Mouse (Mus musculus) kidney, postnatal 0 days (tissue): ENCODE results near the gene Rasd1. TPM values are rescaled to one million over a fixed set of nuclear protein-coding genes. Genes with fewer than 3 reads are reported as not detected.

Source experiments
- ATAC-seq: fragments of 200-750 bp; cut with Nextera tagmentation; replicated peaks from 2 replicates; pipeline ENCODE4 v1.8.0; 2017; ENCODE audit warnings: low read depth, moderate number of reproducible peaks, moderate TSS enrichment, moderate library complexity; ENCODE audit not compliant: low FRiP score
- DNase-seq: peaks from one replicate; pipeline ENCODE4 v3.0.0-alpha.2; 2016; ENCODE audit warnings: low spot score
- H3K27ac ChIP-seq: fragments of 300-500 bp; sonication (generic); 2 replicates; pipeline ENCODE4 v1.5.1; 2014; ENCODE audit warnings: mild to moderate bottlenecking
- H3K27me3 ChIP-seq: fragments of 300-500 bp; sonication (generic); 2 replicates; pipeline ENCODE4 v1.6.1; 2014; ENCODE audit warnings: low read length, mixed read lengths; ENCODE audit not compliant: insufficient read depth
- H3K36me3 ChIP-seq: fragments of 300-500 bp; sonication (generic); 2 replicates; pipeline ENCODE4 v1.6.1; 2014; ENCODE audit warnings: low read length, mixed read lengths; ENCODE audit not compliant: insufficient read depth
- H3K4me1 ChIP-seq: fragments of 300-500 bp; sonication (generic); replicated peaks from 2 replicates; pipeline ENCODE4 v1.6.1; 2014; ENCODE audit warnings: antibody characterized with exemption, low read length, mixed read lengths; ENCODE audit not compliant: insufficient read depth
- H3K4me2 ChIP-seq: fragments of 300-500 bp; sonication (generic); 2 replicates; pipeline ENCODE4 v1.6.1; 2014; ENCODE audit warnings: mild to moderate bottlenecking, low read length, moderate library complexity, mixed read lengths
- H3K4me3 ChIP-seq: fragments of 300-500 bp; sonication (generic); replicated peaks from 2 replicates; pipeline ENCODE4 v1.5.1; 2014; ENCODE audit warnings: low read depth, low read length
- H3K9ac ChIP-seq: fragments of 300-500 bp; sonication (generic); 2 replicates; pipeline ENCODE4 v1.6.1; 2014; ENCODE audit warnings: low read depth, low read length
- H3K9me3 ChIP-seq: fragments of 300-500 bp; sonication (generic); replicated peaks from 2 replicates; pipeline ENCODE4 v1.6.1; 2016; ENCODE audit warnings: low read length, inconsistent platforms, mixed read lengths
- CTCF ChIP-seq: IDR thresholded peaks from 2 replicates; pipeline ENCODE4 v1.5.1; 2016; ENCODE audit warnings: antibody characterized with exemption, low read depth, mild to moderate bottlenecking, moderate library complexity
- WGBS: fragments of 180-500 bp; shearing (Covaris S2); extraction: QIAGEN DNeasy Blood & Tissue Kit; methylation state at CpG from one replicate; pipeline ENCODE4 v1.1.7; 2014; 5-methylcytosine and 5-hydroxymethylcytosine counted together
- polyA plus RNA-seq: library from polyadenylated mRNA; unstranded; fragments of >200 nt; fragmentation: Nextera tagmentation; extraction: Ambion mirVana; gene quantifications from 2 replicates; pipeline ENCODE4 v1.2.1, GENCODE M21; 2015

Gene Rasd1
- polyA plus RNA-seq, 1 experiment from 2014 or later = 7.9 TPM

- Histone ChIP-seq H3K36me3 (no peaks in the 10 kb centered on the region), H3K27ac (no peak overlapping the region), H3K9ac (no peak overlapping the region), H3K4me3 (no peak overlapping the region), H3K27me3 (no peaks in the 10 kb centered on the region), H3K4me2 (no peak overlapping the region), H3K4me1 (no peaks in the 10 kb centered on the region), H3K9me3 (no peaks in the 10 kb centered on the region)
- DNase-seq (no peak), ATAC-seq (no peak)
- WGBS = 41% methylated on average over 2 of the region's 2 CpGs
- TF ChIP-seq CTCF = no peak
Measured at GRCm38 (mm10) chr11:59937615-59938014, 27.1 kb downstream of the Rasd1 start.

GRCm38 (mm10) chr11:59937023-59937422 lies 27.7 kb downstream of the Rasd1 start:
- H3K27ac ChIP-seq = no peak overlapping the region
- no peaks in the 10 kb centered on the region for H3K9me3 ChIP-seq
- no peaks in the 10 kb centered on the region for H3K27me3 ChIP-seq
- WGBS = 79% methylated on average over 3 of the region's 3 CpGs
- no peak for ATAC-seq
- no peaks in the 10 kb centered on the region for H3K4me1 ChIP-seq
- TF ChIP-seq CTCF = no peak
- no peak overlapping the region for H3K4me2 ChIP-seq
- no peak for DNase-seq
- no peak overlapping the region for H3K4me3 ChIP-seq
- H3K9ac ChIP-seq = no peak overlapping the region
- no peaks in the 10 kb centered on the region for H3K36me3 ChIP-seq

- no peak overlapping the region for H3K4me3 ChIP-seq
- no peak overlapping the region for H3K27ac ChIP-seq
- DNase-seq (no peak), ATAC-seq (no peak)
- no peaks in the 10 kb centered on the region for H3K36me3 ChIP-seq
- no peak for TF ChIP-seq CTCF
- no peaks in the 10 kb centered on the region for H3K4me1 ChIP-seq
- no peaks in the 10 kb centered on the region for H3K27me3 ChIP-seq
- H3K4me2 ChIP-seq = no peak overlapping the region
- H3K9ac ChIP-seq = no peak overlapping the region
- 64% methylated on average over 12 of the region's 12 CpGs for whole genome bisulfite sequencing
- no peaks in the 10 kb centered on the region for H3K9me3 ChIP-seq
Measured at GRCm38 (mm10) chr11:59933943-59934342, 30.8 kb downstream of the Rasd1 start.

GRCm38 (mm10) chr11:59932560-59933337 lies 32.0 kb downstream of the Rasd1 start:
- H3K27ac ChIP-seq = no peak overlapping the region
- no peak for ATAC-seq
- H3K4me3 ChIP-seq = no peak overlapping the region
- no peak overlapping the region for H3K4me2 ChIP-seq
- no peak overlapping the region for H3K9ac ChIP-seq
- H3K4me1 ChIP-seq = no peaks in the 10 kb centered on the region
- no peaks in the 10 kb centered on the region for H3K36me3 ChIP-seq
- no peaks in the 10 kb centered on the region for H3K27me3 ChIP-seq
- TF ChIP-seq CTCF = no peak
- WGBS = 56% methylated on average over 9 of the region's 9 CpGs
- H3K9me3 ChIP-seq = no peaks in the 10 kb centered on the region
- no peak for DNase-seq

- ATAC-seq (no peak), DNase-seq (no peak)
- 38% methylated on average over 4 of the region's 4 CpGs for WGBS
- no peak overlapping the region for H3K9ac ChIP-seq
- H3K27me3 ChIP-seq = no peaks in the 10 kb centered on the region
- H3K4me3 ChIP-seq = no peak overlapping the region
- H3K27ac ChIP-seq = no peak overlapping the region
- no peaks in the 10 kb centered on the region for H3K36me3 ChIP-seq
- H3K4me1 ChIP-seq = no peaks in the 10 kb centered on the region
- no peak for TF ChIP-seq CTCF
- no peak overlapping the region for H3K4me2 ChIP-seq
- H3K9me3 ChIP-seq = no peaks in the 10 kb centered on the region
Measured at GRCm38 (mm10) chr11:59930031-59930430, 34.7 kb downstream of the Rasd1 start.

GRCm38 (mm10) chr11:59921265-59921664 lies 43.5 kb downstream of the Rasd1 start:
- H3K4me3 ChIP-seq = peak overlapping the region; percentile 17
- no peak for TF ChIP-seq CTCF
- H3K9me3 ChIP-seq = no peaks in the 10 kb centered on the region
- DNase-seq (peak; percentile 93), ATAC-seq (peak; percentile 89)
- no peaks in the 10 kb centered on the region for H3K27me3 ChIP-seq
- H3K27ac ChIP-seq = no peak overlapping the region
- H3K9ac ChIP-seq = peak overlapping the region; percentile 1; the same call in 1 of the 2 replicates
- 15% methylated on average over 7 of the region's 7 CpGs for WGBS
- peaks cover 6% of the 10 kb centered on the region; the same call in 1 of the 2 replicates for H3K4me1 ChIP-seq
- no peaks in the 10 kb centered on the region for H3K36me3 ChIP-seq
- peak overlapping the region; percentile 47 for H3K4me2 ChIP-seq
